Mouse (Mus musculus) megakaryocyte-erythroid progenitor cell, adult 5 weeks (primary cell): ENCODE measurements around the gene Arhgap15. TPM values are rescaled to one million over a fixed set of nuclear protein-coding genes. Genes with fewer than 3 reads are reported as not detected.

Source experiments
- polyA plus RNA-seq: library from polyadenylated mRNA; stranded (reverse); fragments of >175 nt; gene quantifications from 2 replicates; pipeline ENCODE4 v1.2.3, GENCODE M21; 2012

Arhgap15 gene
- 2.8 and 3.3 TPM in 2 replicates for polyA plus RNA-seq

DNA sequence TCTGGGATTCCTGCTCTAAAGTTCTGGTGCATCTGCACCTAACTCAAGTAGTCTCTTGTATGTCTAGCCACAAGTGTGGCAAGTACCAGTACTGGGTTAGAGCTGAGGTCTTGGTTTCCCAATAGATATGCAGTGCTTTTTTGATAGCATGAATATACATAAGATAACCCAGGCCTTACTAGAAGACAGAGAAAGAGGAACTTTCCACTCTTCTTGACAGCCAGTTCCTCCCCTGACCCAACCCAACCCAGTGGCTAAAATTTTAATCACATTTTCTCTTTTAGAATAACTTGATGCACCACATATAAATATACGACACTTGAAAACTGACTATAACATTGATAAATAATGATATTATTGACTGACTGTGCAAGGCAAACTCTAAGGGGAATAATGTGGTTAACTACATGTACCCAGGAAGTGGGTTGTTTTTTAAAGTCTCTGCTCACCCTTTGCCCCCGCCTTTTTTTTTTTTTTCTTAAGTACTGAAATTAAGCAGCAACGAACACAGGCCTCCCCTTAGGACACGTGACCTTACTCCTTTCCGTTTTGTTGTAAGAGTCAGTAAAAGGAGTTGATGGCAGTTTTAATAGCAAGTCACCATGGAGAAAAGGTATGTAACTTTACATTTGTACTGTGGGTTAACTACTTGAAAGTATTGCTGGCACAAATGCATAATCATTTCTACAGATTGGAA lies at the start of gene Arhgap15:
Arhgap15 (plus strand) TSS at position 538 of the 697 bp plus-strand sequence.

Other genes starting within 250 kb of the Arhgap15 start
- gene Kynu, start 193.5 kb upstream of the Arhgap15 start, polyA plus RNA-seq = 0.13 and 0.21 TPM in 2 replicates